Mouse (Mus musculus) lung, postnatal 0 days (tissue): Measurements from ENCODE around the gene Rai1. TPM values are rescaled to one million over a fixed set of nuclear protein-coding genes. Genes with fewer than 3 reads are reported as not detected.
A peak's percentile ranks its signal among the peaks of the same experiment; 100 is the strongest.

ENCODE experiments used
- ATAC-seq: fragments of 200-750 bp; cut with Nextera tagmentation; 2 replicates; pipeline ENCODE4 v1.8.0; 2017; ENCODE audit warnings: moderate library complexity
- DNase-seq: peaks from one replicate; pipeline ENCODE4 v3.0.0-alpha.2; 2016; ENCODE audit warnings: low spot score
- H3K27ac ChIP-seq: fragments of 300-500 bp; sonication (generic); 2 replicates; pipeline ENCODE4 v1.5.1; 2014; ENCODE audit warnings: antibody characterized with exemption, mild to moderate bottlenecking, low read length, mixed read lengths
- H3K27me3 ChIP-seq: fragments of 300-500 bp; sonication (generic); replicated peaks from 2 replicates; pipeline ENCODE4 v1.6.1; 2014; ENCODE audit warnings: low read length, mixed read lengths; ENCODE audit not compliant: insufficient read depth
- H3K36me3 ChIP-seq: fragments of 300-500 bp; sonication (generic); 2 replicates; pipeline ENCODE4 v1.6.1; 2014; ENCODE audit warnings: low read length, mixed read lengths; ENCODE audit not compliant: insufficient read depth
- H3K4me1 ChIP-seq: fragments of 300-500 bp; sonication (generic); 2 replicates; pipeline ENCODE4 v1.6.1; 2014; ENCODE audit warnings: antibody characterized with exemption, low read depth, low read length, mixed read lengths; ENCODE audit not compliant: insufficient read depth
- H3K4me2 ChIP-seq: fragments of 300-500 bp; sonication (generic); replicated peaks from 2 replicates; pipeline ENCODE4 v1.6.1; 2014; ENCODE audit warnings: low read depth, mild to moderate bottlenecking, low read length, moderate library complexity, mixed read lengths
- H3K4me3 ChIP-seq: fragments of 300-500 bp; sonication (generic); 2 replicates; pipeline ENCODE4 v1.5.1; 2014; ENCODE audit warnings: low read depth, low read length
- H3K9ac ChIP-seq: fragments of 300-500 bp; sonication (generic); replicated peaks from 2 replicates; pipeline ENCODE4 v1.6.1; 2014; ENCODE audit warnings: low read depth, mild to moderate bottlenecking
- H3K9me3 ChIP-seq: fragments of 300-500 bp; sonication (generic); 2 replicates; pipeline ENCODE4 v1.6.1; 2016; ENCODE audit warnings: low read length, mixed read lengths
- CTCF ChIP-seq: IDR thresholded peaks from 2 replicates; pipeline ENCODE4 v1.5.1; 2016; ENCODE audit warnings: antibody characterized with exemption, mild to moderate bottlenecking
- EP300 ChIP-seq: IDR thresholded peaks from 2 replicates; pipeline ENCODE4 v1.6.1; 2016; ENCODE audit warnings: antibody characterized with exemption, mild to moderate bottlenecking, control low read depth
- WGBS: fragments of 180-500 bp; shearing (Covaris S2); extraction: QIAGEN DNeasy Blood & Tissue Kit; methylation state at CpG from one replicate; pipeline ENCODE4 v1.1.7; 2014; 5-methylcytosine and 5-hydroxymethylcytosine counted together
- polyA plus RNA-seq: library from polyadenylated mRNA; unstranded; fragments of >200 nt; fragmentation: Nextera tagmentation; extraction: Ambion mirVana; gene quantifications from 2 replicates; pipeline ENCODE4 v1.2.1, GENCODE M21; 2015

Gene Rai1
- polyA plus RNA-seq, 1 experiment from 2014 or later: 16.2 TPM

GRCm38 (mm10) chr11:60153936-60154335, 49.1 kb downstream of the Rai1 start:
- DNase-seq (no peak), ATAC-seq (no peak)

GRCm38 (mm10) chr11:60155690-60156089, 50.9 kb downstream of the Rai1 start:
- no peak overlapping the region for H3K4me3 ChIP-seq
- no peaks in the 10 kb centered on the region for H3K9me3 ChIP-seq
- 82% methylated on average over 5 of the region's 5 CpGs for WGBS
- no peak for ATAC-seq
- no peak for DNase-seq
- TF ChIP-seq EP300 (no peak), CTCF (no peak)
- H3K27me3 ChIP-seq: no peaks in the 10 kb centered on the region
- no peak overlapping the region for H3K4me2 ChIP-seq
- no peak overlapping the region for H3K9ac ChIP-seq
- H3K27ac ChIP-seq: no peak overlapping the region
- H3K4me1 ChIP-seq: no peaks in the 10 kb centered on the region
- no peaks in the 10 kb centered on the region for H3K36me3 ChIP-seq

More at GRCm38 (mm10) chr11:60153936-60154335, 49.1 kb downstream of the Rai1 start:
- no peak overlapping the region for H3K9ac ChIP-seq
- no peak overlapping the region for H3K4me2 ChIP-seq
- H3K9me3 ChIP-seq: no peaks in the 10 kb centered on the region
- H3K4me3 ChIP-seq: no peak overlapping the region
- no peaks in the 10 kb centered on the region for H3K36me3 ChIP-seq
- TF ChIP-seq EP300 (no peak), CTCF (no peak)
- H3K4me1 ChIP-seq: no peaks in the 10 kb centered on the region
- no peaks in the 10 kb centered on the region for H3K27me3 ChIP-seq
- H3K27ac ChIP-seq: no peak overlapping the region
- WGBS: 96% methylated on average over 3 of the region's 3 CpGs

- WGBS: 83% methylated on average over 4 of the region's 4 CpGs
- Histone ChIP-seq H3K27ac (no peak overlapping the region), H3K9me3 (no peaks in the 10 kb centered on the region), H3K36me3 (no peaks in the 10 kb centered on the region), H3K9ac (no peak overlapping the region), H3K27me3 (no peaks in the 10 kb centered on the region), H3K4me2 (no peak overlapping the region), H3K4me3 (no peak overlapping the region), H3K4me1 (peaks cover 6% of the 10 kb centered on the region; the same call in 1 of the 2 replicates)
- ATAC-seq: no peak
- DNase-seq: no peak
- TF ChIP-seq EP300 (no peak), CTCF (no peak)
Observed at GRCm38 (mm10) chr11:60158271-60158670, 53.5 kb downstream of the Rai1 start.

- no peak overlapping the region for H3K27ac ChIP-seq
- WGBS: 72% methylated on average over 5 of the region's 5 CpGs
- H3K27me3 ChIP-seq: no peaks in the 10 kb centered on the region
- H3K4me2 ChIP-seq: no peak overlapping the region
- no peak overlapping the region for H3K4me3 ChIP-seq
- ATAC-seq (no peak), DNase-seq (no peak)
- no peaks in the 10 kb centered on the region for H3K9me3 ChIP-seq
- peaks cover 14% of the 10 kb centered on the region; the same call in 1 of the 2 replicates for H3K4me1 ChIP-seq
- no peaks in the 10 kb centered on the region for H3K36me3 ChIP-seq
- no peak overlapping the region for H3K9ac ChIP-seq
- TF ChIP-seq EP300: no peak
- no peak for TF ChIP-seq CTCF
Observed at GRCm38 (mm10) chr11:60159955-60160354, 55.1 kb downstream of the Rai1 start.

- 54% methylated on average over 3 of the region's 3 CpGs for WGBS
- H3K36me3 ChIP-seq: no peaks in the 10 kb centered on the region
- H3K9ac ChIP-seq: no peak overlapping the region
- DNase-seq (no peak), ATAC-seq (peak; percentile 41)
- no peak overlapping the region; the same call in 1 of the 2 replicates for H3K27ac ChIP-seq
- H3K27me3 ChIP-seq: no peaks in the 10 kb centered on the region
- H3K9me3 ChIP-seq: no peaks in the 10 kb centered on the region
- no peak overlapping the region for H3K4me3 ChIP-seq
- no peak for TF ChIP-seq CTCF
- no peak for TF ChIP-seq EP300
- peaks cover 14% of the 10 kb centered on the region; the same call in 1 of the 2 replicates for H3K4me1 ChIP-seq
- no peak overlapping the region for H3K4me2 ChIP-seq
Observed at GRCm38 (mm10) chr11:60160454-60161114, 55.8 kb downstream of the Rai1 start.

- no peak for ATAC-seq
- Histone ChIP-seq H3K36me3 (no peaks in the 10 kb centered on the region), H3K4me1 (peaks cover 14% of the 10 kb centered on the region; the same call in 1 of the 2 replicates), H3K4me3 (no peak overlapping the region), H3K9ac (no peak overlapping the region), H3K9me3 (no peaks in the 10 kb centered on the region), H3K4me2 (no peak overlapping the region), H3K27ac (no peak overlapping the region), H3K27me3 (no peaks in the 10 kb centered on the region)
- TF ChIP-seq CTCF (no peak), EP300 (no peak)
- WGBS: 53% methylated on average over 9 of the region's 9 CpGs
- DNase-seq: no peak
Observed at GRCm38 (mm10) chr11:60161146-60161874, 56.5 kb downstream of the Rai1 start.
